Mouse (Mus musculus) frontal cortex, adult 2 months (tissue): ENCODE results near the gene Nudt21. TPM values are rescaled to one million over a fixed set of nuclear protein-coding genes. Genes with fewer than 3 reads are reported as not detected.
A peak's percentile ranks its signal among the peaks of the same experiment; 100 is the strongest.

Source experiments
- DNase-seq, 2 experiments: peaks; one replicate each; pipeline ENCODE4 v3.0.0; 2022; ENCODE audit warnings: low spot score in 1 of 2; ENCODE audit errors: extremely low spot score in 1 of 2
- polyA plus RNA-seq: library from polyadenylated mRNA; depleted of rRNA; stranded (reverse); fragments of >200 nt; gene quantifications from 2 replicates; pipeline ENCODE4 v1.2.3, GENCODE M21; 2012; rRNA removed

The Nudt21 gene
- polyA plus RNA-seq, result 31.7 and 35.4 TPM in 2 replicates

DNA sequence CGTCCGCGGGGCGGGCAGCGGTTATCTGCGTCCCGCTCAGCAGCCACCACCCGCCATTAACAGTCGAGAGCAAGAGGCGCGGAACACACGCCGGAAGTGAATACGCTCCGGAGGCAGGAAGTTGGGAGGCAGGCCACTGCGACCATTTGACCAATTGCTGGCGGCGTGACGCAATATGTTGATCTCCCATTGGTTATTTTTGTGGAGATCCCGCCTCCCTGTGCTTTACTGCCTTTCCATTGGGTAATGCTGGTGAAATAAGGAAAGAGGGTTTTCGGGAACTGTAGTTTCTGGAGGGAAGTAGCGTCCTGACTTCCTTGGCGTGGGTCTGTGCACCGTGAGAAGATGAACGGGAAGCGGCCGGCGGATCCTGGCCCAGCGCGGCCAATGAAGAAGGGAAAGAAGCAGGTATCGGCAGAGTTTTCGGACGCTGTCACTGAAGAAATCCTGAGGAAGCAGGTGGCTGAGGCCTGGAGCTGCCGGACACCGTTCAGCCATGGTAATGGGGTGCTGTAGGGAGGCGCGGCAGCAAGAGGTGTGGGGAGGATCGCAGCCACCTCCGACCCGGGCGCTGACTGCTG lies at the start of gene Nudt21, which contains the start of gene Ogfod1:
Gene Nudt21 (minus strand): TSS at position 88 of the 581 bp plus-strand sequence.
Gene Ogfod1 (plus strand): TSS at position 255 of the 581 bp plus-strand sequence.
- DNase-seq, result peak; percentile 96 to 99

GRCm38 (mm10) chr8:94076461-94077192 lies 39.8 kb upstream of the Nudt21 start:
- no peak for DNase-seq

- no peak for DNase-seq
Measured at GRCm38 (mm10) chr8:94068793-94069192, 32.0 kb upstream of the Nudt21 start.

- peak in 1 of 2 experiments; percentile 12 for DNase-seq
Measured at GRCm38 (mm10) chr8:94066121-94066863, 29.5 kb upstream of the Nudt21 start.

DNA sequence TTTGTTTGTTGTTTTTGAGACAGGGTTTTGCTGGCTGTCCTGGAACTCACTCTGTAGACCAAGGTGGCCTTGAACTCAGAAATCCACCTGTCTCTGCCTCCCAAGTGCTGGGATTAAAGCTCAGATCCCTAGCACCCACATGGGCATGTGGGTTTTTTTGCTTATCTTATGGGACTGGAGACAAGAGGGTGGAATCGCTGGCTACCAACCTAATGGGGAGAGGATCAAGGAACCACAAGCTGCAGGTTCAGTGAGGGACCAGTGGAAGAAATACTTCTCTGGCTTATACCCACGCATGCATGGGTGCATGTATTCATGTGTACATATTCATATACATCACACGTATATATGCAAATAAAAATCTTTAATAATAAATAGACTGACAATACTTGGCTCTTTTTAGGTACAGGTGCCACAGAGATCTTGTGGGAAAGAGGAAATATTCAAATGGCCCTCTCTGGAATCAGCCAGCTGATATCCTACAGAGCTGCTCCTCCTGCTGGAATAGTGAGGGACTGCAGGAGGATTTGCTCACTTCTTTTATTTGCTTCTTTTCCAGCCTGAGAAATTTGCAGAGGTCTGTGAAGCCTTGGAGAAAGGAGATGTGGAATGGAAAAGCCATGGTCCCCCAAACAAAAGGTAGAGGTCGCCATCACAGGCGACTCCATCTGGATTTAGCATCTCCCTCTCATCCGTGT lies 20.5 kb upstream of the Nudt21 start:
- DNase-seq, result peak in 1 of 2 experiments; percentile 79

GRCm38 (mm10) chr8:94052696-94053095 lies 15.9 kb upstream of the Nudt21 start:
- DNase-seq, result no peak

DNA sequence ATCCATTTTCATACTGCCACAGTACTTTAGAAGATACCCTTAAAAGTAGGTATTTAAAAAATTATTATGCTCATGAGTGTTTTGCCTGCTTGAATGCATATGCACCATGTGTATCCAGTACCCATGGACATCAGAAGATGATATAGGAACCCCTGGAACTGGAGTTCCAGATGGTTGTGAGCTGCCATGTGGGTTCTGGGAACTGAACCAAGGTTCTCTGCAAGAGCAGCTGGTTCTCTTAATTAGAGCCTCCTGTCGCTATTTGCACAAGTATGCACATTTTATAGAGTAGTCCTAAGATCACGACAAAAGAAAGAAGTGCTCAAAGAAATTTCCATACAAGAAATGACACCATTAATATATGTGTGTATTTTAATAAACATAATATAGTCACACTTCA lies 11.0 kb upstream of the Nudt21 start:
- no peak for DNase-seq

- peak in 1 of 2 experiments; percentile 35 for DNase-seq
Measured at GRCm38 (mm10) chr8:94037806-94038205, 975 bp upstream of the Nudt21 start.

- DNase-seq, result peak; percentile 26 to 64
Measured at GRCm38 (mm10) chr8:94036541-94036940, 290 bp downstream of the Nudt21 start.

GRCm38 (mm10) chr8:94035200-94035599 lies 1.6 kb downstream of the Nudt21 start:
- DNase-seq, result no peak

DNA sequence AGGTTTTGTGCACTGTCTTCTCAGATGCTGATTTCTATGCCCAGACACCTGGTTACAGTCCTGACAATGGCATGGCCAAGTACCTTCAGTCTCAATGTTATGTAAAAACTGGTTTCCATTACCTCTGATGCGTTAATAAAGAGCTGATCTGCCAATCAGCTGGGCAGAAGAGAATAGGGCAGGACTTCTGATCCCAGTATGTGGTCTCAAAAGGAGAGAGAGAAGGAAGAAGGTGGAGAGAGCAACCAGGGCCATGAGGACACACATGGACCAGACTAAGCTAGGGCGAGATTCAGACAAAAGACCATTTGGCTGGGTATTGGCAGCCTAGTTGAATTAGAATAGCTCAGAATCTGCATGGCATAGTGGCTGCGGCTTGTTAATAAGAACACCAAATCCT lies 3.2 kb downstream of the Nudt21 start:
- DNase-seq, result no peak

GRCm38 (mm10) chr8:94029701-94030100 lies 7.1 kb downstream of the Nudt21 start:
- DNase-seq, result no peak

GRCm38 (mm10) chr8:94023916-94024315 lies 12.9 kb downstream of the Nudt21 start:
- DNase-seq, result no peak

GRCm38 (mm10) chr8:94013026-94013612 lies 23.7 kb downstream of the Nudt21 start:
- DNase-seq, result no peak

DNA sequence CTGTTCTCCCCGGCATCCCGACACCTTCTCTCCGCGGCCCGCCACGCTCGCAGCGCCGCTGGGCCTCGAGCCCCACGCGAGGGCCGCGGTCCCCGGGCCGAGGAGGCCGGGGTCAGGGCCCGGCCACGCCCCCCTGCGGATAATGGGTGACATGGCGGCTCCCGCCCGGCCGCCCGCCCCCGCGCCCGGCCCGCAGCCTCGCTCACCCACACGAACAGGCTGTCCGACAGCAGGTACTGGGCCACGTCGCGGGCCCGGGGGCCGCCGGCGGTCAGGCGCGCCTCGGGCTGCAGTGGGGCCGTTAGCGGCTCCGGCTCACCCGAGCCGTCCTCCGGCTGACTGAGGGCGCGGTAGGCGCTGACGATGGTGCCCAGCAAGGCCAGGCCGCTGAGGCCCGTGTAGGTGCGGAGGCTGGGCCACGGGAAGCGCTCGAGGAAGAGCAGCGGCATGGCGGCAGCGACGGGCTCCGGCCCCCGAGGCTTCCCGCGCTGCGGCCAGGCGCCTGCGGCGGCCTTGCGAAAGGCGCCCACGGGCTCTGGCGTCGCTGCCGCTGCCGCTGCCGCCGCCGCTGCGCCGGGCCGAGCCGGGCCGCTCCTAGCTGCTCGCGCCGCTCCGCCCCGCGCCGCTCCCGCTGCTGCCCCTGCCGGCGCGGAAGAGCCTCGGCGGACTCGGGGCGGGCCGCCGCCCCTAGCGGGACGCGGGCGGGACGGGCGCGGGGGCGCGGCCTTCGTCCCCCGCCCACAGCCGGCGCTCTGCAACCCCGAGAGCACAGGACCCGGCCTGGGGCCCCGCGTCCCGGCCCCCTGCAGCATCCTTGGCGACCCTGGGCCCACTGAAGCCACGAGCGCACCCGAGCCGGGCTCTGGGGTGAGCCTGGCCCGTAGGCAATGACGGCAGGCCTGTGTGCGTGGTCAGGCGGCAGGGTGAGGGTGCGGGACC lies 24.5 kb downstream of the Nudt21 start, which contains the start of gene Amfr:
Gene Amfr (minus strand): TSS at position 830 of the 939 bp plus-strand sequence.
- peak in 1 of 2 experiments; percentile 52 for DNase-seq

GRCm38 (mm10) chr8:94011076-94012012 lies 25.5 kb downstream of the Nudt21 start:
- DNase-seq, result no peak

GRCm38 (mm10) chr8:94010101-94010705 lies 26.6 kb downstream of the Nudt21 start:
- no peak for DNase-seq
